Mouse (Mus musculus) kidney, adult 2 months (tissue): ENCODE results near the gene Foxl1. TPM values are rescaled to one million over a fixed set of nuclear protein-coding genes. Genes with fewer than 3 reads are reported as not detected.

Experiments
- DNase-seq: peaks from one replicate; pipeline ENCODE4 v3.0.0; 2021
- H3K27ac ChIP-seq: fragments of 200-500 bp; 2 replicates; pipeline ENCODE4 v1.5.1; 2012; ENCODE audit warnings: low read depth, low read length, control low read depth, inconsistent platforms; ENCODE audit not compliant: insufficient read depth
- H3K27me3 ChIP-seq: fragments of 200-500 bp; replicated peaks from 2 replicates; pipeline ENCODE4 v1.6.1; 2012; ENCODE audit warnings: mild to moderate bottlenecking, moderate library complexity, low read length, inconsistent platforms; ENCODE audit not compliant: control insufficient read depth, insufficient read depth
- H3K36me3 ChIP-seq: fragments of 200-500 bp; 2 replicates; pipeline ENCODE4 v1.6.1; 2012; ENCODE audit warnings: mild to moderate bottlenecking, moderate library complexity, low read length, inconsistent platforms; ENCODE audit not compliant: control insufficient read depth, insufficient read depth
- H3K4me1 ChIP-seq: fragments of 200-500 bp; 2 replicates; pipeline ENCODE4 v1.6.1; 2011; ENCODE audit warnings: low read length; ENCODE audit not compliant: control insufficient read depth, insufficient read depth
- H3K4me3 ChIP-seq: fragments of 200-500 bp; 2 replicates; pipeline ENCODE4 v1.5.1; 2011; ENCODE audit warnings: mild to moderate bottlenecking, low read depth, low read length, control low read depth; ENCODE audit not compliant: insufficient read depth
- CTCF ChIP-seq: fragments of 200-500 bp; conservative IDR thresholded peaks from 2 replicates; pipeline ENCODE4 v1.5.1; 2011; ENCODE audit warnings: low read depth, mild to moderate bottlenecking, control low read depth, low read length, moderate library complexity, mixed read lengths; ENCODE audit not compliant: insufficient read depth, insufficient read length
- POLR2A ChIP-seq: fragments of 200-500 bp; IDR thresholded peaks from one replicate; pipeline ENCODE4 v1.6.1; 2011; ENCODE audit warnings: low read depth, low read length, control low read depth
- WGBS: fragments of 180-500 bp; shearing (Covaris S2); methylation state at CpG from one replicate; pipeline ENCODE4 v1.1.7; 2018; 5-methylcytosine and 5-hydroxymethylcytosine counted together
- polyA plus RNA-seq: library from polyadenylated mRNA; depleted of rRNA; stranded (reverse); fragments of >200 nt; gene quantifications from 2 replicates; pipeline ENCODE4 v1.2.3, GENCODE M21; 2012

Gene Foxl1
- polyA plus RNA-seq, 1 experiment: 0.75 TPM

DNA sequence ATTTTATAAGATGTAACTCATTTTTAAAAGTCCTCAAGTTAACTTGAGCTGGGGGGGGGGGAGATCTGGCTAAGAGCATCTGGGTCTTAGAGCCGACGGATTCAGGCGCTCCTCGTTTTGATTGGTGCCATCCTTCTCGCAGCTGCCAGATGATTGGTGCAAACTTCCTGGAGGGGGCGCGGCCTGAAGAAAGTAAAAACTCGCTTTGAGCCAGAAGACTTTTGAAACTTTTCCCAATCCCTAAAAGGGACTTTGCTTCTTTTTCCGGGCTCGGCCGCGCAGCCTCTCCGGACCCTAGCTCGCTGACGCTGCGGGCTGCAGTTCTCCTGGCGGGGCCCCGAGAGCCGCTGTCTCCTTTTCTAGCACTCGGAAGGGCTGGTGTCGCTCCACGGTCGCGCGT, 11.8 kb upstream of the Foxl1 start, which contains the start of gene Foxc2:
Foxc2 (plus strand) TSS at position 224 of the 400 bp plus-strand sequence.
- peak; percentile 96 for DNase-seq
- Histone ChIP-seq H3K27ac (peak within 1 kb of the TSS; percentile 54; the same call in 1 of the 2 replicates), H3K4me1 (no peaks in the 10 kb centered on the region), H3K36me3 (no peaks in the 10 kb centered on the region), H3K4me3 (peak within 1 kb of the TSS; percentile 50), H3K27me3 (peaks cover 6% of the 10 kb centered on the region; the same call in 1 of the 2 replicates)
- 1% methylated on average over 25 of the region's 25 CpGs for WGBS
- TF ChIP-seq CTCF (no peak), POLR2A (peak; percentile 44)

DNA sequence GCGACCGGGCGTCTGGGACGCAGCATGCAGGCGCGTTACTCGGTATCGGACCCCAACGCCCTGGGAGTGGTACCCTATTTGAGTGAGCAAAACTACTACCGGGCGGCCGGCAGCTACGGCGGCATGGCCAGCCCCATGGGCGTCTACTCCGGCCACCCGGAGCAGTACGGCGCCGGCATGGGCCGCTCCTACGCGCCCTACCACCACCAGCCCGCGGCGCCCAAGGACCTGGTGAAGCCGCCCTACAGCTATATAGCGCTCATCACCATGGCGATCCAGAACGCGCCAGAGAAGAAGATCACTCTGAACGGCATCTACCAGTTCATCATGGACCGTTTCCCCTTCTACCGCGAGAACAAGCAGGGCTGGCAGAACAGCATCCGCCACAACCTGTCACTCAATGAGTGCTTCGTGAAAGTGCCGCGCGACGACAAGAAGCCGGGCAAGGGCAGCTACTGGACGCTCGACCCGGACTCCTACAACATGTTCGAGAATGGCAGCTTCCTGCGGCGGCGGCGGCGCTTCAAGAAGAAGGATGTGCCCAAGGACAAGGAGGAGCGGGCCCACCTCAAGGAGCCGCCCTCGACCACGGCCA, 11.1 kb upstream of the Foxl1 start:
- Histone ChIP-seq H3K36me3 (no peaks in the 10 kb centered on the region), H3K27me3 (peaks cover 6% of the 10 kb centered on the region; the same call in 1 of the 2 replicates), H3K4me1 (no peaks in the 10 kb centered on the region), H3K4me3 (peak overlapping the region; percentile 50), H3K27ac (peak overlapping the region; percentile 54; the same call in 1 of the 2 replicates)
- no peak for TF ChIP-seq POLR2A
- TF ChIP-seq CTCF: no peak
- DNase-seq: no peak
- 2% methylated on average over 55 of the region's 55 CpGs for WGBS

DNA sequence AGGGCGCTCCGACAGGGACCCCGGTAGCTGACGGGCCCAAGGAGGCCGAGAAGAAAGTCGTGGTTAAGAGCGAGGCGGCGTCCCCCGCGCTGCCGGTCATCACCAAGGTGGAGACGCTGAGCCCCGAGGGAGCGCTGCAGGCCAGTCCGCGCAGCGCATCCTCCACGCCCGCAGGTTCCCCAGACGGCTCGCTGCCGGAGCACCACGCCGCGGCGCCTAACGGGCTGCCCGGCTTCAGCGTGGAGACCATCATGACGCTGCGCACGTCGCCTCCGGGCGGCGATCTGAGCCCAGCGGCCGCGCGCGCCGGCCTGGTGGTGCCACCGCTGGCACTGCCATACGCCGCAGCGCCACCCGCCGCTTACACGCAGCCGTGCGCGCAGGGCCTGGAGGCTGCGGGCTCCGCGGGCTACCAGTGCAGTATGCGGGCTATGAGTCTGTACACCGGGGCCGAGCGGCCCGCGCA, 10.5 kb upstream of the Foxl1 start:
- Histone ChIP-seq H3K36me3 (no peaks in the 10 kb centered on the region), H3K4me3 (peak overlapping the region; percentile 50), H3K27me3 (peaks cover 6% of the 10 kb centered on the region; the same call in 1 of the 2 replicates), H3K27ac (no peak overlapping the region), H3K4me1 (no peaks in the 10 kb centered on the region)
- no peak for DNase-seq
- 2% methylated on average over 62 of the region's 62 CpGs for WGBS
- TF ChIP-seq POLR2A (no peak), CTCF (no peak)

DNA sequence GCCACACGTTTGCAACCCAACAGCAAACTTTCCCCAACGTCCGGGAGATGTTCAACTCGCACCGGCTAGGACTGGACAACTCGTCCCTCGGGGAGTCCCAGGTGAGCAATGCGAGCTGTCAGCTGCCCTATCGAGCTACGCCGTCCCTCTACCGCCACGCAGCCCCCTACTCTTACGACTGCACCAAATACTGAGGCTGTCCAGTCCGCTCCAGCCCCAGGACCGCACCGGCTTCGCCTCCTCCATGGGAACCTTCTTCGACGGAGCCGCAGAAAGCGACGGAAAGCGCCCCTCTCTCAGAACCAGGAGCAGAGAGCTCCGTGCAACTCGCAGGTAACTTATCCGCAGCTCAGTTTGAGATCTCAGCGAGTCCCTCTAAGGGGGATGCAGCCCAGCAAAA, 9.8 kb upstream of the Foxl1 start:
- TF ChIP-seq CTCF: no peak
- TF ChIP-seq POLR2A: no peak
- Histone ChIP-seq H3K36me3 (no peaks in the 10 kb centered on the region), H3K27ac (no peak overlapping the region), H3K27me3 (peaks cover 6% of the 10 kb centered on the region; the same call in 1 of the 2 replicates), H3K4me3 (peak overlapping the region; percentile 50), H3K4me1 (no peaks in the 10 kb centered on the region)
- 8% methylated on average over 28 of the region's 28 CpGs for WGBS
- no peak for DNase-seq

DNA sequence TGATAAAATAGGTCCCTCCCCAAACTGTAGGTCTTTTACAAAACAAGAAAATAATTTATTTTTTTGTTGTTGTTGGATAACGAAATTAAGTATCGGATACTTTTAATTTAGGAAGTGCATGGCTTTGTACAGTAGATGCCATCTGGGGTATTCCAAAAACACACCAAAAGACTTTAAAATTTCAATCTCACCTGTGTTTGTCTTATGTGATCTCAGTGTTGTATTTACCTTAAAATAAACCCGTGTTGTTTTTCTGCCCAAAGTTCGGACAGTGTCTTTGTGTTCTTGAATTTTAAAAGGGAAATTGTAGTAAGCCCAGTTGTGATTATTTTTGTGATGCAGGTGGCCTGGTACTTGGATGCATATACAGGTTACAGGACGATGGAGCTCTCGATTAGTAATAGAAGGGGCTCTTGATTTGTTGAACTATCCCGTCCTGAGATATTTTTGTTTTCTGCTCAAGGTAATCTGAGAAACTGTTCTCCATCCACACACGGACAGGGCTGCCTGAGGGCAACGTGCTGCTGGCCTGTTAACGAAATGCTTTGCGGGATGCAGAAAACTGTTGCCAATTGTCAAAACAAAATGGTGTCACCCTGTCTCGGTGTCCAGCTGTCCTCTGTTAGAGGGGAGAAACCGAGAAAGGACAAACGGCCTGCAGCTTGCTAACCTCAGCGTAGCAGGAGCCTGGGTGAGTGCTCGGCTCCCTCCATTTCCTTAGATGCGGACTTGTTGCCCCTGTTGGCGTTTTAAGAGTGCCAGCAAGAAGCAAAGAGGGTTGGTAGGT, 8.9 kb upstream of the Foxl1 start:
- Histone ChIP-seq H3K4me1 (no peaks in the 10 kb centered on the region), H3K4me3 (peak overlapping the region; percentile 26), H3K27me3 (peaks cover 6% of the 10 kb centered on the region; the same call in 1 of the 2 replicates), H3K36me3 (no peaks in the 10 kb centered on the region), H3K27ac (no peak overlapping the region)
- no peak for TF ChIP-seq CTCF
- no peak for TF ChIP-seq POLR2A
- WGBS: 32% methylated on average over 18 of the region's 18 CpGs
- DNase-seq: no peak

DNA sequence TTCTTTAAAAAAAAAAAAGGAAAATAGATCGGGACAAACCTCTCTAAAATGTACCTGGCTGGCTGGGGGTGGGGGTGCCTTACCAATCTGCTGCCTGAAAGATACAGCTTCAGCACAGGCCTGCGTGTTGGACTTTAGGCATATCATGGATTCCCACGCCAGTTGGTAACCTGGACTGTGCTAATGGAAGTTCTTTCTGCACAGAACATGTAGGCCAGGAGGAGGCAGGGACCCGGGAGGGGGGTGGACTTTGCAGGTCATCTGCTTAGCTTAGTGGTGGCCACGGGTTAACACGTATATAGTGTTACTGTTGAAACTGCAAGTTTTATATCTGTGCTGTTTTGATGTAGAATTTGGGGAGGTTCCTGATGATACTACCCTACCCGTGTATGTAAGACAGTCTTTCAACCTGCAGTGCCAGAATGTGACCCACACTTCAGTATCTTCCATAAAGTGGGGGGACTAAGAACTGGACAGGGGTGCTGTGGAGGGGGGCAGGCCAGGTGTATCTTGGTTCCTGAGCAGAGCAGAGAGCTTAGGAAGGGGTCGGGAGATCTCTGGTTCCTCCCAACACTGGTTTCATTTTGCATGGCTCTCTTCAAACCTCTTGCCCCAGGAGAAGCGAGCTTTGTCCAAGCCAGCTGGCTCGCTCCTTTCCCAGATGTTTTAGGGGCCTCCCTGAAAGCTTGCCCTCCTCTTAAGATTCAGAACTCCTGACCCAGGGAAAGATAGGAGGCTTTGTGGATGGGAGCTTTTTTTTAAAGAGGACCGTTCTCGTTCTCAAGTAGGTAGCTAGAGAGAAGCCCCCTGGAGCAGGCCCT, 7.9 kb upstream of the Foxl1 start:
- H3K36me3 ChIP-seq: no peaks in the 10 kb centered on the region
- no peak for DNase-seq
- no peaks in the 10 kb centered on the region for H3K4me1 ChIP-seq
- peaks cover 6% of the 10 kb centered on the region; the same call in 1 of the 2 replicates for H3K27me3 ChIP-seq
- H3K4me3 ChIP-seq: peak overlapping the region; percentile 41
- WGBS: 55% methylated on average over 12 of the region's 12 CpGs
- TF ChIP-seq POLR2A: no peak
- TF ChIP-seq CTCF: no peak
- H3K27ac ChIP-seq: no peak overlapping the region
